Mouse (Mus musculus) gastrocnemius, adult 2 months (tissue): ENCODE data around the gene Asic2. TPM values are rescaled to one million over a fixed set of nuclear protein-coding genes. Genes with fewer than 3 reads are reported as not detected.

ENCODE experiments used
- DNase-seq: peaks from one replicate; pipeline ENCODE4 v3.0.0; 2022
- H3K27ac ChIP-seq: fragments of 200-600 bp; 2 replicates; pipeline ENCODE4 v1.8.1; 2022; ENCODE audit warnings: mild to moderate bottlenecking
- H3K4me3 ChIP-seq: fragments of 200-600 bp; 2 replicates; pipeline ENCODE4 v1.8.1; 2022; ENCODE audit warnings: mild to moderate bottlenecking, moderate library complexity
- CTCF ChIP-seq: fragments of 200-600 bp; IDR thresholded peaks from 2 replicates; pipeline ENCODE4 v1.8.1; 2022; ENCODE audit warnings: antibody characterized with exemption, mild to moderate bottlenecking, moderate library complexity
- intact Hi-C: fragments of 180-260 bp; cut with DNase I; formaldehyde crosslinking; loops from one replicate; pipeline ENCODE4 v1.15.1; 2025
- total RNA-seq, 2 experiments: library from RNA; stranded (reverse); gene quantifications; 2 replicates each; pipeline ENCODE4 v1.2.3; 2021

The Asic2 gene
- total RNA-seq, 2 experiments from 2014 or later: 0.10 TPM; not detected in 1

DNA sequence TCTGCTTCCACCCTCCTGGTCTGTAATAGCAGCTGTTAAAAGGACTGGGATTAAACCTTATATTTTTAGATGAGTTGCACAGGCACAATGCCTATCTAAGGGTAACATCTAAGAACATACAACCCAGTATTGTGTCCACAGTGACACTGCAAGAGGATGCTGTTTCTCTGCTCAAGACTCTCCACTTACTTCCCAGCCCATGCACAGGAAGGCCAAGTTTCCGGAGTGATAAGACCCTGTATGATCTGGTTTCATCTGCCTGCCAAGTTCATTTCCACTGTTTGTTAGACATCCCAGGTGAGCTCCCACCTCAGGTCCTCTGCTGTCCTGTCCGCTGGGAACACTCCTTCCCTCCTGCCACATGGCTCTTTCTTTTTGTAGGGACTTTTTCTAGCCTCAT is 908.2 kb downstream of the Asic2 start:
- Histone ChIP-seq H3K27ac (no peak overlapping the region), H3K4me3 (no peak overlapping the region)
- intact Hi-C loops: no loop called here
- DNase-seq: no peak
- no peak for TF ChIP-seq CTCF

DNA sequence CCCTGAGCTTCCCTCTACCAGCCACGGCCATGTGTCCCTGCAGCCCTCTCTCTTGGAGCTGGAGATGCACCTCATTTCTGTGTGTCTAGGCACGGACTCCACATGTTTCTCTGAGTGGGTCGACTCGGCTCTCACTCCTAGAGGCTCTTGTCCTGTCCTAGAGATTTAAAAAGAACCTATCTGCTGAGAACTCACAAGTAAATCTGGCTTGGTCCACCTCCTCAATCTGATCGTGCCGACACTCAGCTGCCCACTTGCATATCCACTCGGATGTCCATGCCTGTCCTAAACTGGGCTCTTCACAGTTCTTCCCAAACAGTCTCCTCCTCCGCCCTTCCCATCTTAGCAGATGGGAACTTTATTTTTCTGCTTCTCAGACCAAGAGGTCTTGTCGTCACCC is 908.7 kb downstream of the Asic2 start:
- H3K27ac ChIP-seq: no peak overlapping the region
- no peak for DNase-seq
- intact Hi-C loops: no loop called here
- no peak overlapping the region for H3K4me3 ChIP-seq
- no peak for TF ChIP-seq CTCF

DNA sequence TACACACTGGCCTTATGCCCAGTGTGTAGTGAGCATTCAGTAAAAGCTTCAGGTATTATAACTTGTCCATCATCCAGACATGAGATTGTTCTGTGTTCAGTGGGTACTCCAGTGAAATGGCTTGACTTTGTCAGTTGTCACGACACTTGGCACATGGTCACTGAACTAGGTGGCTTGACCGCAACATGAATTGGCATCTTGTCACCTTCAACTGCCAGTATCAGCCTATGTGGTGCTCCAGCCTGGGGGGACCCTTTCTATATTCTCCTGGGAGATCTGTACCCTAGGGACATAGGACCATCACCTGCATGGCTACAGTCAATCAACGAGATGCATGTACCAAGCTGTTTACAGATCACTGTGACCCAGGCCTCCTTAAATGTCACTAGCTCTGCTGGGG is 910.8 kb downstream of the Asic2 start:
- no peak overlapping the region for H3K4me3 ChIP-seq
- no peak overlapping the region for H3K27ac ChIP-seq
- intact Hi-C loops: no loop called here
- DNase-seq: no peak
- TF ChIP-seq CTCF: no peak

DNA sequence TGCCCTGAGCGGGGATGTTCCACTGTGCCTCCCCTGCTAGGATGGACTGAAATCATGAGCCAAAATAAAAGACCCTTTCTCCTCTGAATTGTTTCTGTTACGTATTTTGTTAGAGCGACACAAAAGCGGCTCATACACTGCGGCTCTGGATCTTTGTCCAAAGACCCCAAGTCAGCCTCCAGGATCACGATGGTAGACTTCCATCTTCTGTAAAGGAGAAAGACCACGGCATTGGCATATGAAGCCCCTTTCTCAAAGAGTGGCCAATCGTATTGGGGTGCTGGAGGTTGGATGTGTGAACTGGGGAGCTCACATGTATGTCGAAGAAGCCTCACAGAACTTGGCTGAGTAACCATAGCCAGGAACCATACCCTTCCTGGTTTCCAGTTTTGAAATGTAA is 911.5 kb downstream of the Asic2 start:
- no peak for TF ChIP-seq CTCF
- no peak for DNase-seq
- Histone ChIP-seq H3K4me3 (no peak overlapping the region), H3K27ac (no peak overlapping the region)
- intact Hi-C loops: no loop called here

DNA sequence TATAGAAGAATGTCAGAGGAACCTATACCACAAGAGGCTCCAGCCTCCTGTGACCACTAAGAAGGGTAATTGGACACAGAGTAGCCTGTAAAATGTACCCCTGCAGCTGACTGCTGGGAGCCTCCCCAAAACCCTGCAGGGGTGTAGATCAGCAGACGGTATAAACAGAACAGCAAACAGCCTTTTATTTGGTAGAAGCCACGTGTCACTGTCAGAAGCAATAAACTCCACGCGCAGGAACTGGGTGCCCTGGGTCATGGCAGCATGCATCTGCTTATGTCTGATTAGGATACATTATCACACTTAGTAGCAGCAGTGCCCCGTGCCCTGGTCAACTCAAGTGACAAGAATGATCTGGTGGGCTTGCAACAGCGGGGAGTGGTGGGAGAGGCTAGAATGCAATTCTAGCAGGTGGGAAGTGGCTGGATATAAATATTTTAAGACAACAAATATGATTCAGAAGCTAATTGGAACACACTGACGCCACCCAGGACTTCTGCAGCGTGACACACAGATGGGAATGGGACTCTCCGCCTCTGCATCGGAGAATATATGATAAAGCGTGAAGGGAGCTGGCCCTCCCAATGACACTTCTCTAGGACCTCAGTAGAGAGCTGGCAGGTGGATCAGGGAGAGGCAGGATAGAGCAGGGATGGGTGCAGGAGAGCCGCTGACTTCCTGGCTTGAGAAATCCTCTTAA is 912.7 kb downstream of the Asic2 start:
- no peak overlapping the region for H3K27ac ChIP-seq
- DNase-seq: no peak
- H3K4me3 ChIP-seq: no peak overlapping the region
- no peak for TF ChIP-seq CTCF
- intact Hi-C loops: no loop called here

DNA sequence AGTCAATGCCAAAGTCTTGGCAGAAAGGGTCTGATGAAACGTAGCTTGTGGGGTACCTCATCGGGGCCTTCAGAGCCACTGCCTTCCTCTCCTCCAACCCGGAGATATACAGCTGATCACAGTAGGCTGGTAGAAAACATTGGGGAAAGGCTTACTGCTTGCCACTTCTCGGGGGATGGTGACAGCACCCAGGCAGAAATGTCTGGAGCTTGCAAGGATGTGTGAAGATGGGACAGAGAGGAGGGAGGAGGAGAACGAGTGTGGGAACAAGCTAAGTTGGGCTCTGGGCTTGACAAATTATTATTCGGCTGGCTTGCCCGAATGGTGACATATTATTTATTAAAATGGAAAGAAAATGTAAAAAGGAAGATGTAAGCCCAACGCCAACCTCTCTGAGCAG is 914.4 kb downstream of the Asic2 start:
- no peak for DNase-seq
- H3K4me3 ChIP-seq: no peak overlapping the region
- no peak for TF ChIP-seq CTCF
- no peak overlapping the region for H3K27ac ChIP-seq
- intact Hi-C loops: no loop called here

DNA sequence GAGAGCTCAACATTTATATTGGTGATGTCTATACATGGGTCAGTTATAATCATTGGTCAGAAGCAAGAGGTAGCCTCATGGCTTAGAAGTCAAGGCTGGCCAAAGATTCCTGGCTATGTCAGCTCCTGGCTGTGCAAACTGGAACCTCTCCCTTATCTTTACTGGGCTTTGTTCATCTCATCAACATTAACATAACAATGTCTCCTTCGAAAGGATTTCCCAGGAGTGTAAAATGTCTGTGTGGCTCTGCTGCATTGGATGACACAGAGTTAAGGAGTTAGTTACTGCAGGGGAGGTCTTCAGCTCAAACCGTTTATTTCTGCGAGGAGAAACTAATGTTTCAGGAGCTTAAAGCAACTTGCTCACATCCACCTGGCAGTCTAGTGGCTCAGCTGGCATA is 926.6 kb downstream of the Asic2 start:
- TF ChIP-seq CTCF: no peak
- no peak overlapping the region for H3K27ac ChIP-seq
- intact Hi-C loops: no loop called here
- no peak for DNase-seq
- H3K4me3 ChIP-seq: no peak overlapping the region

DNA sequence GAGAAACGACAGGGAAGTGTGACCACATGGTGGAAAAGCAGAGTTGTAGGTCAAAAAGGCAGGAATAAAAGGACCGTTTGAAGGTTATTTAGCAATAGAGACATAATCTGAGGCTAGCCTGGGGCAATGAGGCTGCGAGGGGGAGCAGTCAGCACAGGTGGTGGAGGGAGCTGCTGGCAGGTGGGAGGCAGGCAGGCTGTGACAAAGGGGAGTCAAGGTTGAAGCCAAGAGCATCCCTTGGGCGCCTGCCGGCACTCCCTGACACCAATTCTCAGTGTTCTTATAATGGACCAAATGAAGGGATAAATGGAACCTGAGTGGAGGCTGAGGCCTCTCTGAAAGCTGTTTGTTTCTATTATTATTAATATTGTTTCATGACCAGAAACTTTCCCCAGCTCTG is 928.3 kb downstream of the Asic2 start:
- intact Hi-C loops: no loop called here
- DNase-seq: no peak
- no peak for TF ChIP-seq CTCF
- H3K4me3 ChIP-seq: no peak overlapping the region
- no peak overlapping the region for H3K27ac ChIP-seq

DNA sequence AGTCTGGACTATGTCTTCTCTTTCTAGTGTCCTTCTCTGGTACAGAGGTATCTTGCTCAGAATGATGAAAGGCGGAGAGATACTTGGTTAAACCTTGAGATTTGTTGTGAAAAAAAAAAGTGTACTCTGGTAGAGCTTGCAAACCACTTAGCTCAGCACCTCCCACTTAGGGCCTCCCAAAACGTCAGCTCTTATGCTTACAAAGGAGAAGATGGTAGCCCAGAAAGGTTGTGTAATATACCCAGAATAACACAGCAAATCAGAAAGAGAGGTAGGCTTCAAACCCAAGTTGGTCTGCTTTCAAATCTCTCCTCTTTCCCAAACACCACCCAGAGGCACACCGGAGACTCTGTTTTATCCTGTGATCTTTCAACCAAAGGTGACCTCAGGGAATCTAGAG is 936.1 kb downstream of the Asic2 start:
- no peak overlapping the region for H3K27ac ChIP-seq
- intact Hi-C loops: no loop called here
- TF ChIP-seq CTCF: no peak
- no peak for DNase-seq
- no peak overlapping the region for H3K4me3 ChIP-seq

DNA sequence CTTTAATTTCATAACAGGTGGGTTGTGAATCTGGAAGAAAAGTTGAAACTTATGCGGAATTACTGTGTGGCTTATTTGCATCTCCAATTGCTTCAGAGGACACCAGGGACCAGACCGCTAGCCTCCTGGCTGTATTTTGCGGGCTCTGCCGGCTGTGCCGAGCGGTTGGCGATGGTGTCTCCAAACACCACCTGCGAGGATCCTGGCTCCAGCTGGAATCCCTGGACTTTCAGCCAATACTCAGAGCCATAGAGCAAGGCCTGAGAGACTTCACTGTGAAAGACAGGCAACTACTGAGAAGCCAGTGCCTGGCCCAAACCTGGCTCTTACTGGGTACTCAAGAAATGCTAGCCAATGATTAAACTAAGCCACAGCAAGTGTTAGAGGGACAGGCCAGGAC is 953.5 kb downstream of the Asic2 start:
- no peak overlapping the region for H3K4me3 ChIP-seq
- no peak overlapping the region for H3K27ac ChIP-seq
- no peak for TF ChIP-seq CTCF
- intact Hi-C loops: no loop called here
- no peak for DNase-seq

DNA sequence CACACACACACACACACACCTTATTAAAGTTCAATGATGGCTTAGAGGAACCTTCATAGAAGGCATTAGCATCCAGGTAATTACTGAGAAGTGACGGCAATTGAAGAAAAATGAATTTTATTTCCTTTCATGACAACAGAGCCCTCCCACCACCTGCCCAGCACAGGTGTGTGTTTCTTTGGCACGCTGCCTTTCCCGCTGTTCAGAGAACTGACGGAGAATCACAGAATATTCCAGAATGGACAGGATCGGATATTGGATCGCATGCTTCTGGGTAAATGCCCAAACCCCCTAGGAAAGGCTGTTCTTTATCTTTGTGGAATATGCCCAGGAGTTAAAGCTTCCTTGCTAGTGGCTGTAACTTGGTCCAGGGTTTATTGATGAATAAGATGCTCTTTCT is 954.8 kb downstream of the Asic2 start:
- Histone ChIP-seq H3K27ac (no peak overlapping the region), H3K4me3 (no peak overlapping the region)
- TF ChIP-seq CTCF: no peak
- intact Hi-C loops: no loop called here
- no peak for DNase-seq

DNA sequence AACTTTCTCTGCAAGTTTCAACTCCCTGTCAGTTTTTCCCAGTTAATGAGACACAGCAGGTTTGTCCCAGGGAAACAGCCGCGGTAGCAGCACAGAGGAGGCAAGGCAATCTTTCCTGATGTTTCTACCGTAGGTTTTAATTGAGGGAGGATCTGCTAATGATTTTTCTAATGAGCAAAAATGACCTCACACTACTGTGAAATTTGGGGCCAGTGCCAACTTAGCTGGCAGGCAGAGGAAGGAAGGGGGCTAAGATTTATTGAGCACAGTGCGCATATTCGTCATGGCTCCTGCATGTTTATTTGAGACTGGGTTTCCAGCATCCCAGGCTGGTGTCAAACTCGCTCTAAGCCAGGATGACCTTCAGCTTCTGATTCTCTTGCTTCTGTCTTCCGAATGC is 957.5 kb downstream of the Asic2 start:
- no peak overlapping the region for H3K27ac ChIP-seq
- no peak for DNase-seq
- TF ChIP-seq CTCF: no peak
- no peak overlapping the region for H3K4me3 ChIP-seq
- intact Hi-C loops: no loop called here

DNA sequence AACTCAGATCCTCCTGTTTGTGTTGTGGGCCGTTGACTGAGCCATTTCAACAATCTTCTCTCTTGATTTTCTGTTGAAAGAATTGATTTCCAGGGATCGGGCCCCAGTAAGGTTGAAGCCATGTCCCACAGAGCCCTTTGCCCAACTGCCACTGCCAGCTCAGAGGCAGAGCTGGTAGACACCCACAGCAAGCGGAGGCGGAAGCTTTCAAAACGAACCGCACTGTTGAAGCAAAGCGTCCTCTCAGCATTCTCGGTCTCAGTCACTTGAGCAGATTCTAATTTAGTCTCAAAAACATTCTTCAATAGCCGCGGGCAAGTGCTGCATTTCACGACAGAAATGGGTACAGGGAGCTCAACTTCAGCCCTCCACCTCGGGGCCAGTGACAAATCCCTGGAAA is 958.9 kb downstream of the Asic2 start:
- Histone ChIP-seq H3K4me3 (no peak overlapping the region), H3K27ac (no peak overlapping the region)
- intact Hi-C loops: no loop called here
- TF ChIP-seq CTCF: no peak
- no peak for DNase-seq

DNA sequence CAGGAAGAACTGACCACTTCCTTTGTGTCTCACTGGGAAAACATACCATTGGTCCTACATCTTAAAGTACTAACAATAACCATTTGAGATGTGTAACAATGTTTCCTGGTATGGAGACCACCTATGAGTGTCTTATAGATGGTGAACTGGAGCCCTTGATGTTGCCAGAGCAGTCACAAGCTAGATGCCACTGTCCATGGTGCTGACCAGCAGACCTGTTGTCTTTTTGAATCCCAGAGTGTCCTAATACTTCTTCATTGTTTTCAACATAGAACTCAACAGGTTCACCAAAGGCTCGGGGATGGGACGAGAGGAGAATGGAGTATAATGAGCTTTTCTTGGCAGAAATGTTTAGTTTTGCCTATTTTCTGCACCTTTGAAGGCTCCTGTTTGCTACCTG is 962.4 kb downstream of the Asic2 start:
- H3K4me3 ChIP-seq: no peak overlapping the region
- no peak for TF ChIP-seq CTCF
- H3K27ac ChIP-seq: no peak overlapping the region
- no peak for DNase-seq
- intact Hi-C loops: no loop called here
